Mouse (Mus musculus) layer of hippocampus, postnatal 10 days (tissue): ENCODE data around the gene Eml3. TPM values are rescaled to one million over a fixed set of nuclear protein-coding genes. Genes with fewer than 3 reads are reported as not detected.
"Not testable (repeated sequence)": the region's sequence is repeated elsewhere in the genome, so short reads cannot be mapped to it uniquely, and the experiment has no call there.

ENCODE experiments used
- DNase-seq, 2 experiments: peaks; one replicate each; pipeline ENCODE4 v3.0.0; 2021; ENCODE audit warnings: low spot score in 2 of 2
- long read RNA-seq: library from polyadenylated mRNA; stranded (forward); transcript quantifications from one replicate; pipeline ENCODE4 v2.0.0, GENCODE M21; 2023
- total RNA-seq, 2 experiments: library from RNA; stranded (reverse); gene quantifications; 2 replicates each; pipeline ENCODE4 v1.2.3; 2021

The Eml3 gene
- total RNA-seq: 10 to 100 TPM; 11.0 to 11.9 TPM
- long read RNA-seq, partial matches to known transcripts: 2 of 5 reads
- long read RNA-seq, other reads (novel, unspliced or antisense): 0 of 5 reads

- peak; percentile 68 to 74 for DNase-seq
Measured at GRCm38 (mm10) chr19:8929224-8930088, at the start of gene Eml3, which contains the start of gene Rom1. Eml3 (plus strand) TSS chr19:8929552. Rom1 (minus strand) TSS chr19:8929356.

GRCm38 (mm10) chr19:8880311-8881033 lies 48.9 kb upstream of the Eml3 start, which contains the start of gene Uqcc3:
Uqcc3 (minus strand) TSS chr19:8880923.
- peak; percentile 82 to 87 for DNase-seq

GRCm38 (mm10) chr19:8881034-8881392 lies 48.3 kb upstream of the Eml3 start:
- no peak for DNase-seq

GRCm38 (mm10) chr19:8883616-8884015 lies 45.7 kb upstream of the Eml3 start, which contains the start of the genes Lbhd1 and Gm49403:
Lbhd1 (plus strand) TSS chr19:8883732.
Gm49403 (plus strand) TSS chr19:8883930.
- DNase-seq: no peak

GRCm38 (mm10) chr19:8886916-8887584 lies 42.3 kb upstream of the Eml3 start:
- no peak for DNase-seq

GRCm38 (mm10) chr19:8887585-8888463 lies 41.5 kb upstream of the Eml3 start:
- DNase-seq: no peak

GRCm38 (mm10) chr19:8888511-8889385 lies 40.6 kb upstream of the Eml3 start, which contains the start of the genes 1810009A15Rik and Gm49416:
1810009A15Rik (plus strand) TSS chr19:8888853.
Gm49416 (plus strand) TSS chr19:8888926.
- peak; percentile 93 to 95 for DNase-seq

GRCm38 (mm10) chr19:8892829-8893766 lies 36.3 kb upstream of the Eml3 start, which contains the start of gene Ints5:
Ints5 (plus strand) TSS chr19:8893005.
- peak; percentile 87 to 90 for DNase-seq

GRCm38 (mm10) chr19:8895397-8895960 lies 33.9 kb upstream of the Eml3 start:
- DNase-seq: no peak

- not testable (repeated sequence) for DNase-seq
Measured at GRCm38 (mm10) chr19:8896231-8896630, 33.1 kb upstream of the Eml3 start.

- DNase-seq: peak; percentile 42 to 61
Measured at GRCm38 (mm10) chr19:8897211-8897864, 32.0 kb upstream of the Eml3 start.

- peak; percentile 92 to 94 for DNase-seq
Measured at GRCm38 (mm10) chr19:8897865-8898495, 31.4 kb upstream of the Eml3 start, which contains the start of gene Ganab. Ganab (plus strand) TSS chr19:8898071.

GRCm38 (mm10) chr19:8898576-8898975 lies 30.8 kb upstream of the Eml3 start:
- no peak for DNase-seq

GRCm38 (mm10) chr19:8899079-8899478 lies 30.3 kb upstream of the Eml3 start:
- DNase-seq: no peak

- DNase-seq: no peak
Measured at GRCm38 (mm10) chr19:8903412-8903811, 25.9 kb upstream of the Eml3 start.

- no peak for DNase-seq
Measured at GRCm38 (mm10) chr19:8908531-8908930, 20.8 kb upstream of the Eml3 start.
